Mouse (Mus musculus) layer of hippocampus, adult 11-12 months (tissue): ENCODE measurements around the gene Fam160a2.
A peak's percentile ranks its signal among the peaks of the same experiment; 100 is the strongest.
"Not testable (repeated sequence)": the region's sequence is repeated elsewhere in the genome, so short reads cannot be mapped to it uniquely, and the experiment has no call there.

Source experiments
- DNase-seq: peaks from one replicate; pipeline ENCODE4 v3.0.0; 2022; ENCODE audit warnings: low spot score

Gene Fam160a2

GRCm38 (mm10) chr7:105390236-105390635, 9.6 kb downstream of the Fam160a2 start:
- no peak for DNase-seq

GRCm38 (mm10) chr7:105387696-105388095, 12.2 kb downstream of the Fam160a2 start:
- no peak for DNase-seq

- DNase-seq = no peak
Measured at GRCm38 (mm10) chr7:105380329-105380728, 19.5 kb downstream of the Fam160a2 start.

- no peak for DNase-seq
Measured at GRCm38 (mm10) chr7:105374866-105375265, 25.0 kb downstream of the Fam160a2 start, which contains the start of gene Gm5901. TSS of gene Gm5901 (plus strand) at chr7:105375038.

- peak; percentile 46 for DNase-seq
Measured at GRCm38 (mm10) chr7:105373976-105374375, 25.9 kb downstream of the Fam160a2 start.

- DNase-seq = no peak
Measured at GRCm38 (mm10) chr7:105373509-105373908, 26.3 kb downstream of the Fam160a2 start.

- no peak for DNase-seq
Measured at GRCm38 (mm10) chr7:105372912-105373311, 26.9 kb downstream of the Fam160a2 start.

- DNase-seq = no peak
Measured at GRCm38 (mm10) chr7:105368521-105368920, 31.3 kb downstream of the Fam160a2 start.

- no peak for DNase-seq
Measured at GRCm38 (mm10) chr7:105367930-105368329, 31.9 kb downstream of the Fam160a2 start, which contains the start of gene Olfr692. TSS of gene Olfr692 (plus strand) at chr7:105368230.

GRCm38 (mm10) chr7:105367268-105367667, 32.6 kb downstream of the Fam160a2 start:
- DNase-seq = no peak

- no peak for DNase-seq
Measured at GRCm38 (mm10) chr7:105361713-105362112, 38.1 kb downstream of the Fam160a2 start.

- not testable (repeated sequence) for DNase-seq
Measured at GRCm38 (mm10) chr7:105356487-105356886, 43.4 kb downstream of the Fam160a2 start.

GRCm38 (mm10) chr7:105356064-105356463, 43.8 kb downstream of the Fam160a2 start:
- not testable (repeated sequence) for DNase-seq

- DNase-seq = no peak
Measured at GRCm38 (mm10) chr7:105342752-105343151, 57.1 kb downstream of the Fam160a2 start.

- DNase-seq = no peak
Measured at GRCm38 (mm10) chr7:105342170-105342569, 57.7 kb downstream of the Fam160a2 start, which contains the start of gene Olfr691. TSS of gene Olfr691 (minus strand) at chr7:105342270.

- no peak for DNase-seq
Measured at GRCm38 (mm10) chr7:105334004-105334403, 65.8 kb downstream of the Fam160a2 start, which contains the start of gene Olfr690. TSS of gene Olfr690 (minus strand) at chr7:105334104.

- DNase-seq = no peak
Measured at GRCm38 (mm10) chr7:105325302-105325701, 74.6 kb downstream of the Fam160a2 start.
